Mouse (Mus musculus) liver, adult 2 months (tissue): Measurements from ENCODE around the gene Gm10643.

Experiments used
- CTCF ChIP-seq: fragments of 200-500 bp; IDR thresholded peaks from 2 replicates; pipeline ENCODE4 v1.5.1; 2011; ENCODE audit warnings: low read depth, low read length, control low read depth
- POLR2A ChIP-seq: fragments of 200-500 bp; IDR thresholded peaks from 2 replicates; pipeline ENCODE4 v1.6.1; 2011; ENCODE audit warnings: low read length, control low read depth; ENCODE audit not compliant: insufficient read depth; ENCODE audit errors: extremely low read depth

DNA sequence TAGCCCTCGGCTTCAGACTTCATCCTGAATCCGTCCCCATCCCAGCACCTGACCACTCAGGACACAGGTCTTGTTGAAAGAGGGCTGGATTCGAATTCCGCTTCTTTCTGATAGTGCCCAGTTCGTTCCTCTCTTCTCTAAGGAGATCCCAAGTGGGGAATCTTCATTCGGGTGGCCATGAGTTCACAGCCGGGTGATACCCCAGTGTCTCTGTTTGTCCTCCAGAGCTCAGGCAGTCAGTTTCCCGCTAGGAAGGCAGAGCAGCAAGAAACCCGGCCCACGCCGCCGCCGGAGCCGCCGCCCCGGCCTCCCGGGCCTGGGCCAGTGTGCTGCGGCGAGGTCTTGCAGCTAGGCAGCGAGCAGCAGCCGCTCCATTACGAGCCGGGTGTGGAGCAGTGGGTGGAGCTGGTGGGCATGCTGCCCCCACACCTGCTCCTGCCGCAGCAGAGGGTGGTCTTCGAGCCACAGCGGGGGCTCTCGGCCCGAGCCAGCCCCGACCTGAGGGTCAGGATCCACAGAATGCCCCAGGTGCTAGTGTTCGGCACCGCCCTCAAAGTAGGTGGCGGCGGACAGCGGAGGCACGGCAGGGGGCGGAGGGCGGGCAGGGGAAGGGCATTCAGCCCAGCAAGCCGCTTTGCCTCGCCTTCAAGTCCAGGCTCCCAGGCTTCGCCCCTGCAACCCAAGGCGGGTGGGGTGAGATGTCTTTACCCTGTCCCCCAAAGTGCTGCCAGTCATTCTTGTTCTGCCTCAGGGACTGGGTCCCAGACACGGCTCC, 19.6 kb upstream of the Gm10643 start:
- TF ChIP-seq CTCF, result no peak
- TF ChIP-seq POLR2A, result no peak
